Mouse (Mus musculus): ENCODE measurements around the gene Ssh3. TPM values are rescaled to one million over a fixed set of nuclear protein-coding genes. Genes with fewer than 3 reads are reported as not detected.

Gene Ssh3
- total RNA-seq, 2 experiments from 2014 or later: 2.8 to 3.4 TPM

DNA sequence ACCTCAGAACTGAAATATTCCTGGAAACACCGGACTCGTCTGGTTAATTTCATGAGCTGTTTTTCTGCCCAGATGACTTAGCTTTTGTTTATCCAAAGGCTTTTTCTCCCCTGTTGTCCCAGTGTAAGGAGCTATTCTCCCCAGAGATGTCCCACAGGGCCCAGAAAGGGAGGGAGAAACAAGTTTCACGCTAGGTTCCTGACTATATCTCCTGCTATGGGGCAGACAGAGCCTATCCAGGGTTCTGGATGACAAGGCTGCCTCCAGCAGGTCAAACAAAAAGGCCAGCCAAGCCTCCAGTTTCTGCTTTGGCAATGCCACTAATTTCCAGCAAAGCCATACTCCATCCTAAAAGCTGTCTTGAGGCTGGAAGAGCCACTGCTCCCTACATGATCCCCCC is 51.1 kb downstream of the Ssh3 start:
- DNase-seq (ENCODE audit: low spot score): no peak

DNA sequence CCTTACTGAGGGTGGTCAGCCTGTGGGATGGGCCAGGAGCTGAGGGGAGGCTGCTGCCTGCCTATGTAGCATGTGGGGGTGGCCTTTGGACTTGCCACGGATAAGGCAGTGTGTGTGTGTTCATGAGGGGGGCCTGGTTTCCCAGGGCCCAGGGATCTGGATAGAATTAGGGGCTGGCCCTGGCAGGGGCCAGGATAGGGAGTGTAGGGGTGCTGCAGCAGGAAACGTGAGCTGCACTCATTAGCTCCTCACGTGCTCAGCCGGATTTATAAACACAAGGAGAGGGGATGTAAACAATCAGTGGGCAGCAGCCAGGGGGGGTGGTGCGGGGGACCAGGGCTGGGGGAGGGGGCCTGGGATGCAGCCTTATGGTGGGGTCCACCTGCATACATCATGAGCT is 51.8 kb downstream of the Ssh3 start:
- DNase-seq (ENCODE audit: low spot score): no peak

DNA sequence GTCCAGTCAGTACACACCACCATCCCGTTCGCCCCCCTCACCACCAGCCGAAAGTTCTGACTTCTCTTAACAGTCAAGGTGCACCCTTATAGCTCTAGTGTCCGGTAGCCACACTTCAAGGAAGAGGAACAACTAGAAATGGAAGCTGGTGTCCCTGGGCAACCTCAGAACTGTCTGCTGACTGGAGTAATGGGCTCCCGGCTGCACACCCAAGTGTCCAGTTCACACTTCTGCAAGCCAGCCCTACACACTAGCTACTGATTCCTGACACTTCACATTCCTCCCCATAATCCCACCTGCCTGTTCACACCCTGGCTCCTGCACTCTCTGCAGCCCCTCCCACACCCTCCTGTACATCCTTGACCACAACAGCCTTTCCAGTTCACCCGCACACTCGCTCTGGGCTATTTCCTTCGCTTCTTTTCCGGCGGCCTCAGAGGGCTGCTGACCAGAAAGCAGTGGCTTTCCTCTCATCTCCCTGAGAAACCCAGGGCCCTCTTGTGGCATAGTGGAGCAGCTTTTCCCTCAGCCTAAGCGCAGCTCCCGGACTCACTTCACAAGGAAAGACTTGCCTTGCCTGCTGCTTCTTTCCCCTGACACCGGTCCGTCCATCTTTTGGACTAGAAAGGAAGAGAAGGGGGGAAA is 52.8 kb downstream of the Ssh3 start:
- DNase-seq (ENCODE audit: low spot score): no peak

GRCm38 (mm10) chr19:4215451-4215840 is 53.5 kb downstream of the Ssh3 start:
- DNase-seq (ENCODE audit: low spot score): no peak

GRCm38 (mm10) chr19:4214771-4215450 is 54.1 kb downstream of the Ssh3 start:
- DNase-seq (ENCODE audit: low spot score): no peak

DNA sequence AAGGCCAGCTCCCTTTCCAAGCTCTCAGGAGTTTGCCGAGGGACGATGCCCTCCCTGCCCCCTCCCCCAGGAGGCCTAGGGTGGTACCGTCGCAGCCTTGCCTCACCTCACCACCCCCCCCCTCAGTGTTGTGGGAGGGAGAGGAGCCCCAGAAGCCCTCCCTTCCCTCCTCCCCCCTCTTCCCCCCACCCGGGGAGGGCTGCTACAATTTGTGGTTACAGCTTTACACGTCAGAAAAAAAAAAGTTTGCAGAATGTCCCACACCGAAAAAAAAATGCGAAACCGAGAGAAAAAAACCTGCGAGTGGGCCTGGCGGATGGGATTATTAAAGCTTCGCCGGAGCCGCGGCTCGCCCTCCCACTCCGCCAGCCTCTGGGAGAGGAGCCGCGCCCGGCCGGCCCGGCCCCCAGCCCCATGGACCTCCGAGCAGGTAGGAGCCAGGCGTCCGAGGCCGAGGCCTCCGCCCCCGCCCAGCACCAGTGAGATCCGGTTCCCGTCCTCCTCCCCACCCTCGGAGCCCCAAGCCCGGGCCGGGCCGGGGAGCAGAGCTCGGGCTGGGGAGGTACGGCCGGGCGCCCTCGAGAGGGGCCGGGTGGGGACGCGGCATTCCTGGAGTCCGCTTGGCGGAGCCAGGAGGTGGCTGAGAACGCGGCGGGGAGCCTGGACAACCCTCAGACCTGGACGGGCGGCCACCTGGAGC is 54.8 kb downstream of the Ssh3 start, which contains the start of the genes Clcf1 and AC109138.7:
TSS of gene Clcf1 (plus strand) at position 168 of the 700 bp plus-strand sequence.
TSS of gene AC109138.7 (plus strand) at position 287 of the 700 bp plus-strand sequence.
- no peak for DNase-seq (ENCODE audit: low spot score)

DNA sequence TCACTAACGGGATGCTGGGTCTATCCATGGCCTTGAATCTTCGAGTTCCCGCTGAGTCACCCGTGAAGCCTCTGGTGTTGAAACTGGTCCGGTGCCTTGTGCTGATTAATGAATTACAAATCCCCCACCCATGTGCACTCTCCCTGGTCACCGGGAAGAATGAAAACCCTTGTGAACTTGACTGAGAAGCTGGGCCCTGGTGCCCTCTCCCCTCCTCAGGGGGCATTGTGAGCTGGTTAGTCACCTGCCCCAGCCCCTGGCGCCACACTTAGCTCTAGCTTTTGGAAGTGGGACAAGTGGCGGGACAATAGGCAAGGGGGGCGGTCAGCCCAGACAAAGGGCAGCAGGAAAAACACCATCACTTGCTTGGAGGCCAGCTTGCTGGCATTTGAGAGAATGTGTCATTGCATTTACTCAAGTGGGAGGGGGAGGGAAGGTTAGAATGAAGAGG is 55.4 kb downstream of the Ssh3 start:
- DNase-seq (ENCODE audit: low spot score): no peak

- no peak for DNase-seq (ENCODE audit: low spot score)
These were observed 56.9 kb downstream of the Ssh3 start for GRCm38 (mm10) chr19:4211891-4212588.

Small RNA genes within 50 kb of the gene (microRNA-seq; reads per million reads assigned to microRNA genes)
- gene Gm26115 (not detected), gene Mir6985 (1.0 reads per million)

Other genes starting within 250 kb of the Ssh3 start
- 100 to 1,000 TPM; 480 to 487 TPM for gene Gstp1, start 231.2 kb downstream of the Ssh3 start, total RNA-seq (2021)
- gene Gstp2, start 223.2 kb downstream of the Ssh3 start, total RNA-seq (2021): 100 to 1,000 TPM; 206 to 226 TPM
- gene Gstp3, start 209.6 kb downstream of the Ssh3 start, total RNA-seq (2021): not detected
- not detected for gene Cabp2, start 187.6 kb downstream of the Ssh3 start, total RNA-seq (2021)
- 10 to 100 TPM; 18.7 to 19.9 TPM for gene Cdk2ap2, start 172.0 kb downstream of the Ssh3 start, total RNA-seq (2021)
- gene Pitpnm1, start 169.2 kb downstream of the Ssh3 start, total RNA-seq (2021): 1 to 10 TPM; 2.0 to 3.7 TPM
- gene Aip, start 143.3 kb downstream of the Ssh3 start, total RNA-seq (2021): 10 to 100 TPM; 82.2 to 84.7 TPM
- not detected for gene Gpr152, start 129.4 kb downstream of the Ssh3 start, total RNA-seq (2021)
- gene Cabp4, start 125.1 kb downstream of the Ssh3 start, total RNA-seq (2021): not detected
- 10 to 100 TPM; 11.9 to 13.4 TPM for gene Coro1b, start 120.6 kb downstream of the Ssh3 start, total RNA-seq (2021)
- gene Ptprcap, start 115.6 kb downstream of the Ssh3 start, total RNA-seq (2021): not detected
- 10 to 100 TPM; 24.8 to 25.9 TPM for gene Rps6kb2, start 105.8 kb downstream of the Ssh3 start, total RNA-seq (2021)
- 10 to 100 TPM; 21.8 to 30.3 TPM for gene Carns1, start 93.7 kb downstream of the Ssh3 start, total RNA-seq (2021)
- 1 to 10 TPM; 5.5 to 5.9 TPM for gene Tbc1d10c, start 77.9 kb downstream of the Ssh3 start, total RNA-seq (2021)
- gene Ppp1ca, start 77.1 kb downstream of the Ssh3 start, total RNA-seq (2021): 100 to 1,000 TPM; 200 to 201 TPM
- gene Rad9a, start 67.5 kb downstream of the Ssh3 start, total RNA-seq (2021): 1 to 10 TPM; 2.6 to 2.8 TPM
- gene Clcf1, start 54.9 kb downstream of the Ssh3 start, total RNA-seq (2021): under 1 TPM; 0.34 to 0.47 TPM
- not detected for gene AC109138.7, start 54.8 kb downstream of the Ssh3 start, total RNA-seq (2021)
- gene Pold4, start 37.3 kb downstream of the Ssh3 start, total RNA-seq (2021): 10 to 100 TPM; 16.3 to 17.8 TPM
- under 1 TPM; 0.16 to 0.81 TPM for gene Ankrd13d, start 14.0 kb upstream of the Ssh3 start, total RNA-seq (2021)
- gene Grk2, start 37.0 kb upstream of the Ssh3 start, total RNA-seq (2021): 10 to 100 TPM; 50.7 to 60.8 TPM
- gene Kdm2a, start 129.1 kb upstream of the Ssh3 start, total RNA-seq (2021): 10 to 100 TPM; 33.4 to 36.8 TPM
- gene Rhod, start 170.3 kb upstream of the Ssh3 start, total RNA-seq (2021): under 1 TPM; 0.27 to 0.31 TPM
- 1 to 10 TPM; 1.9 to 2.1 TPM for gene Syt12, start 208.3 kb upstream of the Ssh3 start, total RNA-seq (2021)
- gene 2010003K11Rik, start 229.4 kb upstream of the Ssh3 start, total RNA-seq (2021): not detected
- 100 to 1,000 TPM in 1 of 2 experiments, 10 to 100 TPM in 1; 57.4 to 111 TPM for gene Pcx, start 241.3 kb upstream of the Ssh3 start, total RNA-seq (2021)

Data from gastrocnemius, adult 18-20 months (tissue).